Mouse (Mus musculus): ENCODE results near the gene Gabrg3. TPM values are rescaled to one million over a fixed set of nuclear protein-coding genes. Genes with fewer than 3 reads are reported as not detected.

Gene Gabrg3
- total RNA-seq, 2 experiments from 2014 or later, result 21.5 to 24.5 TPM

GRCm38 (mm10) chr7:57138072-57138704 is 248.8 kb downstream of the Gabrg3 start:
- no peak for DNase-seq (ENCODE audit: low spot score in 2 of 2)
- intact Hi-C loops (cut with DNase I), result no loop called here

GRCm38 (mm10) chr7:57133009-57133408 is 254.0 kb downstream of the Gabrg3 start:
- intact Hi-C loops (cut with DNase I), result no loop called here
- DNase-seq (ENCODE audit: low spot score in 2 of 2), result no peak

DNA sequence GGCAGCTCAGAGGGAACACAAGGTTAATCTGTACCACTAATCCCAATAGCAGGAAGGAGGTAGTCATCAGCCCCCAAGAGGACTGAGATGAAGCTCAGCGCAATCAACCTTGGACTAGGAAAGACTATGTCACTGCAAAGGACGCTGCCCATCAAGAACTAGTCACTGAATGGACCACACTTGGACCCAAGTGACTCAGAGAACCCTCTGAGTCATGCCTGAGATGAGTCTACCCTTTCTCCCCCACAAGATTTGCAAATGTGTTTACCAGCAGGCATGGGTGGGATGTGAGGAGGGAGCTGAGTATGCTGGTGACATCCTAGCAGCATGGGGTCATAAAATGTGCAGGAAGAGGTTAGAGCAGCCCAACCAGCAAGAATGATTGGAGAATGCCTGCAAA is 254.5 kb downstream of the Gabrg3 start:
- no peak for DNase-seq (ENCODE audit: low spot score in 2 of 2)
- intact Hi-C loops (cut with DNase I), result no loop called here

- DNase-seq (ENCODE audit: low spot score in 2 of 2), result no peak
- intact Hi-C loops (cut with DNase I), result no loop called here
Measured at GRCm38 (mm10) chr7:57100065-57100464, 286.9 kb downstream of the Gabrg3 start.

DNA sequence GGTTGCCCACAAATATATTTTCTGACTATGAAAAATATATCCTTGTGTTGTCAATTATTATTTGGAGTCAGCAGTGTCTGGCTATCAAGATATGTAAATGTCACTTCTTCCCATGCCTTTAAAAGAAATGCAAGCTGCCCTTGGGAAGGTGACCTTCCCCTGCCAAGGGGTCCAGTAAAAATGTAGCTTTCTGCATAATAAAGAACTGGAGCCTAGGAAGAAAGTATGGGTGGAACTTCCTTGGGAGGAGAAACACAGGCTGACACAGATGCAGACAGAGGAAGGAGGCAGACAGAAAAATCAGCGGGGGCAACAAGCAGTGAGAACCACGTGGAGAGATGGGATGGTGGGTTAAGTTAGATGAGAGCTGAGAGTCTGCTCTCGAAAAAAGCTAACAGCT is 304.9 kb downstream of the Gabrg3 start:
- no peak for DNase-seq (ENCODE audit: low spot score in 2 of 2)
- intact Hi-C loops (cut with DNase I), result no loop called here

- no peak for DNase-seq (ENCODE audit: low spot score in 2 of 2)
- intact Hi-C loops (cut with DNase I), result no loop called here
Measured at GRCm38 (mm10) chr7:57071435-57072160, 315.4 kb downstream of the Gabrg3 start.

DNA sequence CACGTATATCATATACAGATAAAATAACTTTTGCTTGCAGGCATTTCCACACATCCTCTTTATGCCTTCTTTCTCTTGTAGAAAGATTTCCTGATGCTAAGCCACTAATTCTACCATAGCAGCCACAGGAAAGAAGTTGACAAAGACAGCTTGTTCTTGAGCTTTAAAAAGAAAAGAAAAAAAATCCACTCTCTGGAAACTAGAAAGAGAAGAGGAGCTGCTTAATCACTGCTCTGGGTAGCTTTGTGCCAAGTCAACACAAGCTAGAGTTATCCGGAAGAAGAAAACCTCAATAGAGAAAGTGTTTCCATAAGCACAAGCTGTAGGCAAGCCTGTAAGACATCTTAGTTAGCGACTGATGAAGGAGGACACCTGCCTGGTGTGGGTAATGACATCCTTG is 321.6 kb downstream of the Gabrg3 start:
- intact Hi-C loops (cut with DNase I), result no loop called here
- no peak for DNase-seq (ENCODE audit: low spot score in 2 of 2)

- intact Hi-C loops (cut with DNase I), result no loop called here
- no peak for DNase-seq (ENCODE audit: low spot score in 2 of 2)
Measured at GRCm38 (mm10) chr7:57050906-57051635, 335.9 kb downstream of the Gabrg3 start.

GRCm38 (mm10) chr7:57037861-57038421 is 349.0 kb downstream of the Gabrg3 start:
- no peak for DNase-seq (ENCODE audit: low spot score in 2 of 2)
- intact Hi-C loops (cut with DNase I), result no loop called here

DNA sequence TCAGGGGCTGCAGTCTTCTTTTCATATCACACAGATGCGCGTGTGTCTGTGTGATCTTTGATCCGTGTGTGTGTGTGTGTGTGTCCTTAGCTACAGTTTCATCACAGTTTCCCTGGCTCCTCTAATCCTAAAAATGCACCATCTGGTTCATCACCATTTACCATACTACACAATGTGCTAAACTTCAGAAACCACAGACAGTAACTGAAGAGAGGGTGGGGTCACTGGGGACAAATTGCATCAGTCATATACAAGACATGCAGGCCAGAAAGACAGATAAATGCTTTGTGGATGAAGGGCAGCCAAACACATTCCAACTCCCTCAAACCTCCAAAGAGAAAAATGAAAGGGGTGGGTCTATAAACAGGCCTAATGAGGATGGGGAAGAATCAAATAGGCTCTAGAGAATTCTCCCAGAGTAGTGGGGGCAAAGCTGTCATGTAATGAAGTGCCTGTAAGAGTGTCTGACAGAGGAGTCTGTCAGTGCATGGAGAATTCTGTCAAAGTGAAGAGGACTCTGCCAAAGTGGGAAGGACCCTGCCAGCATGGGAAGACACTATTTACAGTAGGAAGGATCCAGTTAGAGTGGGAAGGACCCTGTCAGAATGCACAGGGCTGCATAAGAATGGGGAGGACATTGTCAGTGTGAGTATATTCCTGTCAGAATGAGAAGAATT is 386.3 kb downstream of the Gabrg3 start:
- DNase-seq (ENCODE audit: low spot score in 2 of 2), result no peak
- intact Hi-C loops (cut with DNase I), result no loop called here

DNA sequence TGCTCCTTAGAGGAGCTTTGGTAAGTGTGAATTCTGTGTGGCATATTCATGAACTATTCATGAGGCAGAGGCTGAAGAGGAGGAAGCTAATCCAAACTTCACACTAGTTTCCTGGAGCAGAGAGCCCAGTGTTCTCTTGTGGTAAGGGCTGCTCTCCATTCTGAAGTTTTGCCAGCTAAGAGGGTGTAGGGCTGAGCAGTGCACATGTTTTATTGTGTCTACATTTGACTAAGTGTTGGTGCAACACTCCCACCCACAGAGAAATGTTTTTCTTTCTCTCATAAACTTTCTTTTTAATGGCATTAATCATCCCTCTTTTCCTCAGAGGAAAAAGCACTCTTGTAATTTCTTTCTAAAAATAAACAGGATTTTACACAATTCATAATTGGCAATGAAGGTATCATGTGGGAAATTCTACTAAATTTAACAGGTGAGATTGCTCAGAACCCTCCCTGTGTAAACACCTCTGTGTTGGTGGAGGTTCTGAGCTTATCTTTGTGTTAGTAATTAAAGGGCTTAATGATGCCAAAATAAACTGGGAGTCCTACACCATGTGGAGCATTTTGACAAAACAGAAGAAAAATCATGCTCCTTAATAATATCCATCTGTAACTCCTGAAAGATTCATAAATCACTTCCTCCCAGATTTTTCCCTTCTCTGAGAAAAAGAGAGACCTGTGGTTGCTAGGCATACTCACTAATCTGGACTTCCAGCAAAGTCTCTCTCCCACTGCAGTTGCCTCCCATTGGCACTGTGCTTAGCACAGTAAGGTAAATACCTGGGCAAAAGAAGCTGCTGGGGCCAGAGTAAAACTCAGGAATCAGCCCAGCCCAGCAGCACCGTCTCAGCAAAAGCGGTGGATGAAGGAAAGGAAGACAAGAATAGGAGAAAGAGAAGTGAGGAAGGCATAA is 389.0 kb downstream of the Gabrg3 start:
- no peak for DNase-seq (ENCODE audit: low spot score in 2 of 2)
- intact Hi-C loops (cut with DNase I), result no loop called here

- intact Hi-C loops (cut with DNase I), result no loop called here
- no peak for DNase-seq (ENCODE audit: low spot score in 2 of 2)
Measured at GRCm38 (mm10) chr7:56946398-56946797, 440.6 kb downstream of the Gabrg3 start.

DNA sequence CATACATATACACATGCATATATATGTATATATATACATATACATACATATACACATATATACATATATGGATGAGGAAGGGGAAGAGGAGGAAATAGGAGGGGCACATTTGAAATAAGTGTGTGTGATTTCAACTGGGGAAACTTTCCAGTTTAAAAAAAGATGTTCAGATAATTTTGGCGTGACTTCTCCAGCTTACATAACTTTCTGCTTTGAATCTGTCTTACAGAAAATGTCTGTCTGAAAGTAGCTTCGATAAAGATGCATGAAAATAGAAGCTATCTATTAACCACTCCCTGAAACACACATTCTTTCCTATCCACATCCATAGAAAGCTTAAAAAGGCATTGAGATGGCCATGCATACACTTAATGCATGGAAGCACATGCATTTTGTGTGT is 445.4 kb downstream of the Gabrg3 start:
- intact Hi-C loops (cut with DNase I), result loop anchor here (5.0 kb wide), 2 partner anchors 446 to 531 kb away; partner anchors contain the start of gene Gabrg3
- DNase-seq (ENCODE audit: low spot score in 2 of 2), result no peak

- intact Hi-C loops (cut with DNase I), result no loop called here
- DNase-seq (ENCODE audit: low spot score in 2 of 2), result no peak
Measured at GRCm38 (mm10) chr7:56938020-56938419, 449.0 kb downstream of the Gabrg3 start.

GRCm38 (mm10) chr7:56919499-56919898 is 467.5 kb downstream of the Gabrg3 start:
- no peak for DNase-seq (ENCODE audit: low spot score in 2 of 2)
- intact Hi-C loops (cut with DNase I), result no loop called here

GRCm38 (mm10) chr7:56914862-56915261 is 472.1 kb downstream of the Gabrg3 start:
- no peak for DNase-seq (ENCODE audit: low spot score in 2 of 2)
- intact Hi-C loops (cut with DNase I), result no loop called here

DNA sequence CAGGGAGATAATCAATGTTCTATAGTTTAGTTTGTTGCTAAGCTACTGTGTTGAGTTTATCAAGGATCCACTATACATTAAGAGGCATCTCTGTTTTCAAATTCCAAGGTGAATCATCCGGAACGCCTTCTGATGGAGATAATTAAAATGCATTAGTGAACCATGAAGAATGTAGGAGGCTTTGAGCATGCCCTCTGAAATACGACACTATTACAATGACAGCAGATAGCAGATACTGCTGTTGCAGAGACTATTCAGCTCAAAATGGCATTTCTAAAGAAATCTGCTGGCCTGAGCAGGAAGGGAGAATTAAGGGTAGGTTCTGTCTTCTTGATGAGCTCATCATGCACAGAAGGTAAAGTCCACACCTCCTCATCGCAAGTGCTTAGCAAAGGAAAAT is 487.2 kb downstream of the Gabrg3 start:
- intact Hi-C loops (cut with DNase I), result no loop called here
- DNase-seq (ENCODE audit: low spot score in 2 of 2), result no peak

GRCm38 (mm10) chr7:56867314-56868075 is 519.5 kb downstream of the Gabrg3 start:
- DNase-seq (ENCODE audit: low spot score in 2 of 2), result no peak
- intact Hi-C loops (cut with DNase I), result no loop called here

Data from left cerebral cortex, postnatal 36 days (tissue).